Mouse (Mus musculus) spleen, postnatal 10 days (tissue): ENCODE measurements around the gene Rad23a.

ENCODE experiments used
- DNase-seq, 2 experiments: peaks; one replicate each; pipeline ENCODE4 v3.0.0; 2021 to 2022; ENCODE audit warnings: low spot score in 2 of 2

The Rad23a gene

DNA sequence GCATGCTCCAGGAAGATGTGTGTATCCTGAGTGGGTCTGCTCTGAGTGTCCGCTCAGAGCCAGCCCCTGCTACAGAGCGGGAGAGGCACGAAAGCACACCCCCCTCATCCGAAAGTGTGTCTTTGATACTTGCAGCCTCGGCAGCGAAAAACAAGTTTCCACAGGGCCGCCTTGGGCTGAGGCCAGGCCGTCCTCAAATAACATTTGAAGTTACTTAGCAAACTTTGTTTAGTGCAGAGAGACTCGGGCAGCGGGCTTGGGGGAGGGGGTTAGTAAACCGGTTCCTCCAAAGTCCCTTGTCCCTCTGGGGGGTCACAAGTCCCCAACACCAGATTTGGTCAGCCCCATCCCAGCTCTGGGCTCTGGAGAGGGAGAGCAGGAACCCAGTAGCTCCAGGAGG is 51.6 kb downstream of the Rad23a start:
- DNase-seq: no peak

DNA sequence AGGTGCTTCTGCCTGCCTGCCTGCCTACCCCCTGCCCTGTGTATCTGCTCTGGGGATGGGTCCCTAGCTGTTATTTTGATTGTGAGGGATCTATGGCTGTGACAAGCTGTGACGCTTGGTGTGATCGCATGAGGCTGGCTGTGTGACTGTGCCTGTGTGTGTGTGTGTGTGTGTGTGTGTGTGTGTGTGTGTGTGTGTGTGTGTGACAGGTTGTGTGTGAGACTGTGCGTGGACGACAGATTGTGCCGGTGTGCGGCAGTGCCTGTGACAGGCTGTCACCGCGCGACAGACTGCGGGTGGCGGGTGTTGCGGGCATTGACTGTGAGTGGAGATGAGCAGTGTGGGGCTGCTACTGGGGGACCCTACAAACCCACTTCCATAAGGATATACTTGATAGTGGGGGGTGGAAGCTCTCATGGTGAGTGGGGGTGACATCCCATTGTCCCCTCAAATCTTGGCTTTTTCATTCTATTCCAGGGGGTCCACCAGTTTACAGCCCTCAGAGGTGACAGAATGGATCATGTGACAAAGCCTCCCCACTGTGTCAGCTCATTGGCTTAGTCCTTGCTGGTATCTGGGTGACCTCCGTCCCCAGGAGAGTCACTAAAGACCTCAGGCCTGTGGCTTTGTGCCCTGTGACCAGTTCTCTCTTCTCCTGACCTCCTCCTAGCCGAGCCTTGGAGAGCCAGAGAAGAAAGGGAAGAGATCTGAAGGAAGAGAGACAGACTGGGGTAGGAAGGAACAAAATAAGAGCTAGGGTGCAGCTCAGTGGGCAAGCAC is 52.8 kb downstream of the Rad23a start:
- DNase-seq: no peak

DNA sequence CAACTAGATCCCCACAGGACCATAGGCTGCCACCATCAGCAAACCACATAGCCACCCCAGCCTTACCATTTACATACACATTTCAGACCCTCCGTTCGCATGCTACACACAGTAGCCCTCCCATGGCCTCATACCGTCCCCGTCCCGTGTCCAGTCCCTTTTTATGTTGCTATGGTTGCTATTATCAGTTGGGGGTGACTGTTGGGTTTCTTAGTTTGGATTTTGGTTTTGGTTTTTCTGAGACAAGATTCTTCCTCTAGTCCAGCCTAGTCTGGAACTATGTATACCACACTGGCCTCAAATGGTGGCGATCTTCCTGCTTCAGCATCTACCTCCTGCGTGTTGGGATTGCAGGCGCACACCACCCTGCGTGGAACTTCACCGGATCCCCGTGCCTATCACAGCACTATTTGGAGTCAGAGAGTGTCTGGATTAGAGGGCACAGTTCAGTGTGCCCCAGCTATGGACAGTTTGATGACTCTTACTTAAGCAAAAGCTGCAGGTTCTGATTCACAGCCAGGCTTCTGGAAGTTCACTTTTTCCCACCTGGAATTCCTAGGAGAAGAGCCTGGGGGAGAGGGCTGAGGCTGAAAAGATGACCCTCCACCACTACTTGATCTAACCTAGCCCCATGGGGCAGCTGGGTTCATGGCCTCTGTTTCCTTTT is 53.5 kb downstream of the Rad23a start:
- no peak for DNase-seq

- no peak for DNase-seq
Observed at GRCm38 (mm10) chr8:84785756-84786677, 54.4 kb downstream of the Rad23a start.

GRCm38 (mm10) chr8:84785506-84785755 is 55.0 kb downstream of the Rad23a start:
- DNase-seq: no peak

- DNase-seq: no peak
Observed at GRCm38 (mm10) chr8:84784681-84785505, 55.6 kb downstream of the Rad23a start.
